Mouse (Mus musculus): ENCODE data around the gene Gm14819.
"Not testable (repeated sequence)": the region's sequence is repeated elsewhere in the genome, so short reads cannot be mapped to it uniquely, and the experiment has no call there.

Gm14819 gene

DNA sequence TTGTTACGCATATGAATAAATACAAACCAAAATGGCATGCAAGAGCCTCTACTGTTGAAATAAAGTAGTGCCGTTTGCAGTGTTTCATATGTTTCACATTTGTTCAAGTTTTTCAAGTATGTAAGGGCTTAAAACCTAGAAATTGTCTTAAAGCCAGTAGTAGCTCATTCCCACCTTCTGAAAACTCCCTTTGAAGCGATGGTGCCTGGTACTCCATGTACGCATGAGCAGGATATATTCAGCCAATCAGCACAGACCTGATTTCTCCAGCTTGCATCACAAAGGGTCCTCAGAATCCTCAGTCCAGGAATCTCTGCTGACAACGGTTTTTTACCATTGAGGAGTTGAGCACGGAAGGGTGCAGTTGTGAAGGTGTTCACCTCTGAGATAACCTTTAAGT lies at the start of gene Gm14819:
TSS of gene Gm14819 (plus strand) at position 301 of the 400 bp plus-strand sequence.
- DNase-seq: not testable (repeated sequence)
